Mouse (Mus musculus): Measurements from ENCODE around the gene Kidins220. TPM values are rescaled to one million over a fixed set of nuclear protein-coding genes. Genes with fewer than 3 reads are reported as not detected.

Kidins220 gene
- total RNA-seq, 2 experiments from 2014 or later = 281 to 285 TPM

DNA sequence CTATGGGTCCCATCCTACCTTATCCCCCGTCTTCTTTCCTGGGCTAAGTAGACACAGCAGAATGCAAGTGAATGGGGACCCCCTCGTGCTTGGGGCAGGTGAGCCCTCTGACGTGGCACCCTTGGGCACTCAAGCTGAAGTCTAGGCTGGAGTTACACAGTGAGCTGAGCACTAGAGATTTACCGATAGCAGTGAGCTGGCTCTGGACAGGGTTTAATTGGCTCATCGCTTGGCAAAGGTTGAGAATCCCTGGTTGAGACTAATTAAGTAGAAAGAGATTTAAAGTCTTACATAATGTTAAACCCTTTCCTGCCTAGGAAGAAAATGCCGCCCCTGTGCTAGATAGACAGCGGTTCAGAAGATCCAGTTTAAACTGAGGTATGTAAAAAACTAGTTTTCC is 86.2 kb downstream of the Kidins220 start:
- DNase-seq (ENCODE audit: low spot score in 2 of 2) = no peak
- intact Hi-C loops (cut with DNase I) = no loop called here

GRCm38 (mm10) chr12:25062264-25062663 is 87.5 kb downstream of the Kidins220 start:
- intact Hi-C loops (cut with DNase I) = no loop called here

GRCm38 (mm10) chr12:25073374-25073773 is 98.6 kb downstream of the Kidins220 start:
- intact Hi-C loops (cut with DNase I) = no loop called here
- DNase-seq (ENCODE audit: low spot score in 2 of 2) = no peak

More at GRCm38 (mm10) chr12:25062264-25062663, 87.5 kb downstream of the Kidins220 start:
- DNase-seq (ENCODE audit: low spot score in 2 of 2) = no peak

GRCm38 (mm10) chr12:25074344-25074743 is 99.6 kb downstream of the Kidins220 start:
- peak in 1 of 2 experiments; percentile 57 for DNase-seq (ENCODE audit: low spot score in 2 of 2)
- intact Hi-C loops (cut with DNase I) = no loop called here

GRCm38 (mm10) chr12:25083260-25084178 is 108.8 kb downstream of the Kidins220 start:
- no peak for DNase-seq (ENCODE audit: low spot score in 2 of 2)
- intact Hi-C loops (cut with DNase I) = no loop called here

GRCm38 (mm10) chr12:25086966-25087365 is 112.2 kb downstream of the Kidins220 start:
- intact Hi-C loops (cut with DNase I) = no loop called here
- no peak for DNase-seq (ENCODE audit: low spot score in 2 of 2)

- intact Hi-C loops (cut with DNase I) = no loop called here
- DNase-seq (ENCODE audit: low spot score in 2 of 2) = no peak
Measured at GRCm38 (mm10) chr12:25089433-25089832, 114.7 kb downstream of the Kidins220 start.

DNA sequence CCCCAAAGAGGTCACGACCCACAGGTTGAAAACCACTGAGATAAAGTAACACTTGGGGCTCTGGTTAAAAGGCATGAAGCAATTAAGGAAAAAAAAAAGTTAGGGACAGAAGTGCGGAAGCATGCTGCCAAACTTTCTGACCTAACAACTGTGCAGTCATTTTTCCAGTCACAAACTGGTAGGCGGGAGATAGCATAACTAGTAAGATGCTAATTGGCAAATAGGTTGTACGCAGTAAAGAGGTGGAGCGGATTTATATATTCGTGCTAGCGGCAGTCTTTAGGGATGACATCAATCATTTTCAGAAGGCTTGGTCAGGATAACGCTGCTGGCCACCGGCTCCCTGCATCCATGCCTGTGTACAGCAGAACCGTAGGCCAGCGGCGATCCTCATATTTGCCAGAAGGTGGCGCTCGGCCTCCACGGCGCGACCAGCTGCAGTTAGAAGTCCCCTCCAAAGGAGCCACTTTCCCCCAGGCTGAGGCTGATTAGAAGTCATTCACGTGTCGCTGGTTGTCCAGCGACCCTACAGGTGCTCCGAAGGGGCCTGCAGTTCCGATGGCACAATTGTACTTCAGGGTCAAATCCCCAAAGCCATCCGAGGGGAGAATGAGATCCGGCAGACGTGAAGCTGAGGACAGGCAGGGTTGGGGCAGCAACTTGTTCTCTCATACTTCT is 117.4 kb downstream of the Kidins220 start:
- DNase-seq (ENCODE audit: low spot score in 2 of 2) = peak; percentile 90 to 95
- intact Hi-C loops (cut with DNase I) = loop anchor here (1.0 to 10.0 kb wide), 6 partner anchors 323 to 1187 kb away; no protein-coding TSS in a partner anchor

DNA sequence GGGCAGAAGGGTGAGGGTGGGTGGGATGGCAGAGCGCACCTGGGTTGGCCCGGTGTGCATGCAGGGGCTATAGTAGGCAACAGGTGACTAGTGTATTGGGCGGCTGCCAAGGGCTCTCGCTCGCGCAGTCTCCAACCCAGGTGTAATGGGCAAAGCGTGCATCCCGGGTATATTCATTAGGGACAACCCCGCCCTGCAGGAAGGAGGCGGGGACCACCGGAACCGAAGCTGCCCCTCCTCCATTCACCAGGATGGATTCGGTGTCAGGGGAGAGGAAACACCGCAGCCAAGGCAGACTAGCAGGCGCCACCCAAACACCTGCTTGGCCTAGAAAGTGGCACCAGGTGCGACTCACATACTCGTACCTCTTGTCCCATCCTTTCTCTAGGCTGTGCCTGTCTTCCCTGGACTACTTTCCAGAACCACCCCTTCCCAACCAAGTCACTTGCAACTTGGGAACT is 118.1 kb downstream of the Kidins220 start:
- DNase-seq (ENCODE audit: low spot score in 2 of 2) = peak in 1 of 2 experiments; percentile 49
- intact Hi-C loops (cut with DNase I) = loop anchor here (1.0 to 10.0 kb wide), 6 partner anchors 323 to 1186 kb away; no protein-coding TSS in a partner anchor

DNA sequence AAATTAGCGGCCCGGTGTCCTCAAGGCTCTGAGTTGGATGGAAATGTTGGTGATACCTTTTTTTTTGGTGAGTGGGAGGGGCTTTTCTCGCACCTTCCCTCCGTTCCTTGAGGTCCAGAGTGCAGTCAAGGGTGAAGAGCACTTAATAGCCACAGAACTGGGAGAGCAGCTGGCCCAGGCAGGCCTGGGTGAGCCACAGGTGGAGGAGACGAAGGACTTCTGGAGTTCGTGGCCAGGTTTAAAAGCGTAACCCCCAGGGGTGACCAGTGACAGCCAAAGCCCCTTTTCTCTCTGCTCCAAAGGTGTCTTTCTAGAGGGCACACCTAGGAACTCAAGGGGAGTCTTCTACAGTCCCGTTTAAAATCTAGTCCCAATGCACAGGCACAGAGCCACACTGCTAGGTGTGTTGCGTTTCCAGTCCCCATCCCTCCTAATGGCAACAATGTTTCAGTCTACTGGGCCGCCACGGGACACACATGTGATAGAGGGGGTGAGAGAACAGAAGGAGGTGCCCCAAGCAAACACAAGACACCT is 118.6 kb downstream of the Kidins220 start:
- no peak for DNase-seq (ENCODE audit: low spot score in 2 of 2)
- intact Hi-C loops (cut with DNase I) = loop anchor here (2.0 to 10.0 kb wide), 4 partner anchors 381 to 1185 kb away; no protein-coding TSS in a partner anchor

DNA sequence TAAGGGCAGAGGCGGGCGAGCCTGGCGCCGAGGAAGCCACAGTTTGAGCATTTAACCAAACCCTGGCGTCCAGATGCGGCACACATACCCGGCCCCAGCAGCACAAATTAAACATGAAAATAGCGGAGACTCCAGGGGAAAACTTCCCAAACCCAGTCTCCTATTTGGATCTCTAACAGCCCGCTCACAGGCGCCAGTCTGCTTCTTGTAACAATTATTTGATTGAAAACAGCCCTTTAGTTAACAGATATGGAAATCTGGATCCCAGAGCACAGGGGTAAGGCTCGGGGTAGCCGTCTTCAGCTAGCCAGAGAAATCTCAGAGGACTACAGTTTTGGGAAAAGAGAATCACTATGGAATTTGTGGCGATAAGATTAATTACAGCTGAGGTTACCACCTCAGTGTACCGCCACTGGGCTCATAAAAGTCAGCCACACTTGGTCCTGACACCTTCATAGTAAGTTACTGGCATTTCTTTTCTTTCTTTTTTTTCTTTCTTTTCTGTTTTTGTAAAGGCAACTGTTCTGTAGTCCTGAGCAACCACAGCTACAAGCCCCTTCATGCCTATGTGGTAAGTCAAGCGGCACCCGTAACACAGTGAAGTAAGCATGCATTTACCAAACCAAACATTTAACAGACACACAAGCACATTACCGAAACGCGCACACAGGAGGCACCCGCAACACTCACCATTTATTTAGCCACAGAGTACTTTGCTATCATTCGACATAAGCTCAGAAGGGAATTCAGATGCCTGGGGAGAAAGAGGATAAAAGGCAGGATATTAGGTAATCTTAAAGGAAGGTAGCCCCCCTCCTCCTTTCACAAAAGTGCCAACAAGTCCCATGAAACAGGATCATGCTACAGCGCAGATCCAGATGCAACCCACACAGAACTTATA is 120.1 kb downstream of the Kidins220 start:
- DNase-seq (ENCODE audit: low spot score in 2 of 2) = no peak
- intact Hi-C loops (cut with DNase I) = loop anchor here (5.0 to 10.0 kb wide), 6 partner anchors 67 to 1132 kb away; no protein-coding TSS in a partner anchor

GRCm38 (mm10) chr12:25095538-25095937 is 120.8 kb downstream of the Kidins220 start:
- intact Hi-C loops (cut with DNase I) = loop anchor here (5.0 to 10.0 kb wide), 6 partner anchors 67 to 1132 kb away; no protein-coding TSS in a partner anchor

GRCm38 (mm10) chr12:25095974-25096639 is 121.4 kb downstream of the Kidins220 start:
- intact Hi-C loops (cut with DNase I) = loop anchor here (5.0 to 10.0 kb wide), 6 partner anchors 66 to 1131 kb away; no protein-coding TSS in a partner anchor
- DNase-seq (ENCODE audit: low spot score in 2 of 2) = peak; percentile 98 to 99

More at GRCm38 (mm10) chr12:25095538-25095937, 120.8 kb downstream of the Kidins220 start:
- DNase-seq (ENCODE audit: low spot score in 2 of 2) = no peak

GRCm38 (mm10) chr12:25096640-25097051 is 121.9 kb downstream of the Kidins220 start:
- intact Hi-C loops (cut with DNase I) = loop anchor here (5.0 to 10.0 kb wide), 6 partner anchors 66 to 1131 kb away; no protein-coding TSS in a partner anchor
- no peak for DNase-seq (ENCODE audit: low spot score in 2 of 2)

DNA sequence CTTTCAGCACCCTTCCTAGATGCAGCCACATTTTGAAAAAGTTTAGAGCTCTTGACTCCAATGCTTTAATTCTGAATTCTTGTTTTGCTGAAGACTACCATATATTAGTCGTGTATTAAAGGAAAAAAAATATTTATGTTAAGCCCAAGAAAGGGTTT is 122.2 kb downstream of the Kidins220 start, which contains the start of gene Id2:
TSS of gene Id2 (minus strand) at position 89 of the 158 bp plus-strand sequence.
- DNase-seq (ENCODE audit: low spot score in 2 of 2) = no peak
- intact Hi-C loops (cut with DNase I) = loop anchor here (5.0 to 10.0 kb wide), 6 partner anchors 65 to 1130 kb away; no protein-coding TSS in a partner anchor

DNA sequence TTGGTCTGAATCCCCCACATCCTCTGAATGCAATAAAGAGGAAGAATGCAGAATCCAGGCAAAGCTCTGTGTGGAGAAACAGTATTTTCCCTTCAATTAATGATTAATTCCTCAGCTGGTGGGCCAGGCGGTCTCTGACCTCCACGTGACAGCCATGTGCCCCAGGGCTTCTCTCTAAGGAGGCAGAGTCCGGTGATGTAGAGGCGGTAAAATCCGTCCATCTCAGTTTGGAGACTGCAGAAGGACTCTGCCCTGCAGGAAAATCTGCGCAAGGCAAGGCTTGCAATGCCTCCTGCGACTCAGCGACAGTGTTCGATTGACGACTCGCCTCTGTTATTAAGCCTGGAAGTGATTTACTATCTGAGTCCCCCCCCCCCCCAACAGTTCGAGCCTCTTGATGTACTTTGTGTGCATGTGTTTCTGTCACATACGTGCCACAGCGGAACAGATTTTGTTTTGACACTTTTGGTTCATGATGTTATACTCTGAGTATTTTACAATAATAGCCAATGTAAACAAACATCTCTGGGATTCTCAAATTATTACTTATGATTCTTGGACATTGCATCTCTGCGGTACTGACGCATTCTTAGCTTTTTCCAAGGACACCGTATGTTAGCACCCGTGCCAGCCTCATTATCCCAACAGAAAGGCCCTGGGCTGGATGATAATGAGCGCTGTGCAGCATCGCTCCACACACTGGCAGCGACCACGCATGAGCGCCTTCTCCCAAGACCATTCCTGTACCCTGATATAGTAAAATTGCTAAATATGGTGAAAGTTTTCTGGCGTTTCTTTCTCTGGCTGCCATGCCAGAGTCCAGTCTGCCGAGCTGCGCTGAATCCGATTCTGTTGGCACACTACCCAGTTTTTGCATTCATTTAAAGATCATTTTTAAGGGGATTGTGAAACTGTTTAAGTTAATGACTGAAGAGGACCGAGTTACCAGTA is 122.8 kb downstream of the Kidins220 start:
- intact Hi-C loops (cut with DNase I) = loop anchor here (2.0 to 10.0 kb wide), 7 partner anchors 65 to 1130 kb away; no protein-coding TSS in a partner anchor
- peak; percentile 52 to 62 for DNase-seq (ENCODE audit: low spot score in 2 of 2)

DNA sequence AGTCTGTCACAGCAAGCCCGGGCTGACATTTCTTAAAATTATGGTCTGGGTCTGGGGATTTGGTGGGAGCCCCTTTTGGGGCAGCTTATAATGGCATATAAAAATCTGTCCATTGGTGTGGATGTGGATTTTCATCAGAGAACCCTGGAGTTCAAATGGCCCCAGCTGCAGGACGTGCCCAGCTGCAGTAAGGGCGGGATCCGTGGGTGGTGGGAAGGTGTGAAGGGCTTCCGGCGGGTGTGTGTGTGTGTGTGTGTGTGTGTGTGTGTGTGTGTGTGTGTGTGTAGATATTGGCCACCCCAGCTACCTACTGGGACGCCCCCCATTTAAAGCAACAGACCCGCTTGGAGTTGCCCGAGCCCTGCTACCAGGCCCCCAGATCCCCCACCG is 123.4 kb downstream of the Kidins220 start:
- DNase-seq (ENCODE audit: low spot score in 2 of 2) = peak in 1 of 2 experiments; percentile 43
- intact Hi-C loops (cut with DNase I) = loop anchor here (2.0 to 10.0 kb wide), 7 partner anchors 64 to 1129 kb away; no protein-coding TSS in a partner anchor
